Mouse (Mus musculus): ENCODE results near the gene Hoxb3. TPM values are rescaled to one million over a fixed set of nuclear protein-coding genes. Genes with fewer than 3 reads are reported as not detected.

Gene Hoxb3
- polyA plus RNA-seq, 1 experiment from 2014 or later: 1.1 TPM

- Histone ChIP-seq H3K4me2 (replicated peaks; ENCODE audit: low read depth) (peak overlapping the region; percentile 40), H3K9me3 (ENCODE audit: control insufficient read depth) (no peaks in the 10 kb centered on the region), H3K9ac (ENCODE audit: low read depth, low read length) (no peak overlapping the region), H3K27me3 (replicated peaks; ENCODE audit: control insufficient read depth, insufficient read depth, low read length) (peaks cover 81% of the 10 kb centered on the region), H3K27ac (ENCODE audit: low read depth, low read length) (no peak overlapping the region), H3K4me1 (replicated peaks; ENCODE audit: control insufficient read depth, insufficient read depth, low read length) (no peaks in the 10 kb centered on the region), H3K36me3 (ENCODE audit: control insufficient read depth, insufficient read depth) (no peaks in the 10 kb centered on the region), H3K4me3 (ENCODE audit: low read depth, low read length) (no peak overlapping the region)
- WGBS: 9% methylated on average over 31 of the region's 31 CpGs
- TF ChIP-seq CTCF (IDR thresholded peaks at IDR 0.05; ENCODE audit: low read depth): no peak
- no peak for ATAC-seq
Observed at GRCm38 (mm10) chr11:96279421-96280233, 43.5 kb upstream of the Hoxb3 start.

GRCm38 (mm10) chr11:96280399-96281378 lies 42.4 kb upstream of the Hoxb3 start:
- no peak overlapping the region for H3K9ac ChIP-seq (ENCODE audit: low read depth, low read length)

GRCm38 (mm10) chr11:96281396-96281795 lies 41.7 kb upstream of the Hoxb3 start:
- H3K27ac ChIP-seq (ENCODE audit: low read depth, low read length): no peak overlapping the region
- no peaks in the 10 kb centered on the region for H3K9me3 ChIP-seq (ENCODE audit: control insufficient read depth)
- H3K4me2 ChIP-seq (replicated peaks; ENCODE audit: low read depth): 0 out of 2 replicates have a peak overlapping the region, but pooled peaks have one; percentile 10
- 22% methylated on average over 18 of the region's 18 CpGs for WGBS
- no peak overlapping the region for H3K4me3 ChIP-seq (ENCODE audit: low read depth, low read length)
- ATAC-seq: no peak
- H3K36me3 ChIP-seq (ENCODE audit: control insufficient read depth, insufficient read depth): no peaks in the 10 kb centered on the region
- no peaks in the 10 kb centered on the region for H3K4me1 ChIP-seq (replicated peaks; ENCODE audit: control insufficient read depth, insufficient read depth, low read length)
- no peak for TF ChIP-seq CTCF (IDR thresholded peaks at IDR 0.05; ENCODE audit: low read depth)
- no peak overlapping the region for H3K9ac ChIP-seq (ENCODE audit: low read depth, low read length)
- peaks cover 71% of the 10 kb centered on the region for H3K27me3 ChIP-seq (replicated peaks; ENCODE audit: control insufficient read depth, insufficient read depth, low read length)

More at GRCm38 (mm10) chr11:96280399-96281378, 42.4 kb upstream of the Hoxb3 start:
- ATAC-seq: no peak
- no peak for TF ChIP-seq CTCF (IDR thresholded peaks at IDR 0.05; ENCODE audit: low read depth)
- no peaks in the 10 kb centered on the region for H3K36me3 ChIP-seq (ENCODE audit: control insufficient read depth, insufficient read depth)
- 0 out of 2 replicates have a peak overlapping the region, but pooled peaks have one; percentile 9 for H3K4me2 ChIP-seq (replicated peaks; ENCODE audit: low read depth)
- peaks cover 71% of the 10 kb centered on the region for H3K27me3 ChIP-seq (replicated peaks; ENCODE audit: control insufficient read depth, insufficient read depth, low read length)
- 36% methylated on average over 8 of the region's 8 CpGs for whole genome bisulfite sequencing
- no peak overlapping the region for H3K27ac ChIP-seq (ENCODE audit: low read depth, low read length)
- no peaks in the 10 kb centered on the region for H3K4me1 ChIP-seq (replicated peaks; ENCODE audit: control insufficient read depth, insufficient read depth, low read length)
- H3K9me3 ChIP-seq (ENCODE audit: control insufficient read depth): no peaks in the 10 kb centered on the region
- no peak overlapping the region for H3K4me3 ChIP-seq (ENCODE audit: low read depth, low read length)

- Histone ChIP-seq H3K9ac (ENCODE audit: low read depth, low read length) (no peak within 1 kb of the TSS), H3K27ac (ENCODE audit: low read depth, low read length) (no peak within 1 kb of the TSS), H3K9me3 (ENCODE audit: control insufficient read depth) (no peaks in the 10 kb centered on the region), H3K27me3 (replicated peaks; ENCODE audit: control insufficient read depth, insufficient read depth, low read length) (peaks cover 71% of the 10 kb centered on the region), H3K4me1 (replicated peaks; ENCODE audit: control insufficient read depth, insufficient read depth, low read length) (no peaks in the 10 kb centered on the region), H3K4me3 (ENCODE audit: low read depth, low read length) (peak within 1 kb of the TSS; percentile 50), H3K36me3 (ENCODE audit: control insufficient read depth, insufficient read depth) (no peaks in the 10 kb centered on the region), H3K4me2 (replicated peaks; ENCODE audit: low read depth) (peak within 1 kb of the TSS; percentile 75)
- ATAC-seq: no peak
- 3% methylated on average over 27 of the region's 27 CpGs for WGBS
- no peak for TF ChIP-seq CTCF (IDR thresholded peaks at IDR 0.05; ENCODE audit: low read depth)
Observed at GRCm38 (mm10) chr11:96281855-96282570, 41.1 kb upstream of the Hoxb3 start, which contains the start of gene Hoxb8. Hoxb8 (plus strand) TSS chr11:96281905.

- H3K4me2 ChIP-seq (replicated peaks; ENCODE audit: low read depth): peak overlapping the region; percentile 75
- H3K4me1 ChIP-seq (replicated peaks; ENCODE audit: control insufficient read depth, insufficient read depth, low read length): no peaks in the 10 kb centered on the region
- peak overlapping the region; percentile 50 for H3K4me3 ChIP-seq (ENCODE audit: low read depth, low read length)
- H3K9me3 ChIP-seq (ENCODE audit: control insufficient read depth): no peaks in the 10 kb centered on the region
- no peak for TF ChIP-seq CTCF (IDR thresholded peaks at IDR 0.05; ENCODE audit: low read depth)
- H3K27ac ChIP-seq (ENCODE audit: low read depth, low read length): peak overlapping the region; percentile 42; the same call in 1 of the 2 replicates
- H3K36me3 ChIP-seq (ENCODE audit: control insufficient read depth, insufficient read depth): no peaks in the 10 kb centered on the region
- no peak for ATAC-seq
- WGBS: under 1% methylated on average over 49 of the region's 49 CpGs
- peak overlapping the region; percentile 42 for H3K9ac ChIP-seq (ENCODE audit: low read depth, low read length)
- H3K27me3 ChIP-seq (replicated peaks; ENCODE audit: control insufficient read depth, insufficient read depth, low read length): peaks cover 71% of the 10 kb centered on the region
Observed at GRCm38 (mm10) chr11:96282795-96283430, 40.2 kb upstream of the Hoxb3 start.

Data from intestine, postnatal 0 days (tissue).